In genomic region chr4:116048130-116048920, GRCm38 (mm10) we compare ENCODE assay signal across 14 mouse cellular contexts. TPM values are rescaled to one million over a fixed set of nuclear protein-coding genes. Genes with fewer than 3 reads are reported as not detected.
DNase-seq lines count a peak whose midpoint lies in the region; ATAC-seq and TF ChIP-seq lines count a peak whose summit lies in the region.
"Had no signal": no experiment of that assay in that cellular context is flagged by ENCODE, and none has a peak within 500 bp of the region (broad histone marks: within the 10 kb centered on the region; RNA-seq: fewer than 3 reads in every experiment).

No protein-coding gene starts in this region.

- TF ChIP-seq RAD21 in MEL (IDR thresholded peaks at IDR 0.05; ENCODE audit: low read depth, low read length), result no peak

- peaks cover 0 to 23% of the 10 kb centered on the region in 2 experiments; a peak in 2 of 4 replicates for H3K36me3 ChIP-seq in MEL (ENCODE audit: control insufficient read depth in 1 of 2, insufficient read depth in 2 of 2, low read length in 2 of 2)
- H3K36me3 ChIP-seq in lung, embryonic 16.5 days (ENCODE audit: control insufficient read depth, insufficient read depth, low read length), result peaks cover 2% of the 10 kb centered on the region; the same call in 1 of the 2 replicates
- H3K36me3 ChIP-seq: hindbrain, embryonic 15.5 days had no signal

- ATAC-seq in lung, embryonic 16.5 days (ENCODE audit: low read depth), result peak; percentile 92

- no peaks in the 10 kb centered on the region for H3K9me3 ChIP-seq in MEL (replicated peaks; ENCODE audit: insufficient read depth, low read length)
- no peaks in the 10 kb centered on the region for H3K9me3 ChIP-seq in lung, embryonic 16.5 days (ENCODE audit: control insufficient read depth, low read length)
- H3K9me3 ChIP-seq: embryonic facial prominence, embryonic 12.5 days; hindbrain, embryonic 15.5 days; kidney, embryonic 15.5 days; megakaryocyte, embryonic 14.5 days had no signal

- no peaks in the 10 kb centered on the region; the same call in 1 of the 2 replicates for H3K79me2 ChIP-seq in MEL (ENCODE audit: control insufficient read depth, insufficient read depth, low read length, poor library complexity)

- no peak for TF ChIP-seq POLR2A in MEL (IDR thresholded peaks at IDR 0.05; ENCODE audit: control insufficient read depth in 1 of 2, insufficient read depth in 1 of 2, low read depth in 1 of 2, low read length in 2 of 2, poor library complexity in 1 of 2)

- WGBS in lung, embryonic 16.5 days, result 47% methylated on average over 7 of the region's 7 CpGs

- no peak for TF ChIP-seq EP300 in MEL (IDR thresholded peaks at IDR 0.05; ENCODE audit: low read depth in 1 of 2, low read length in 2 of 2)

- TF ChIP-seq CTCF in MEL (IDR thresholded peaks at IDR 0.05 in 2 of 3, conservative IDR thresholded peaks at IDR 0.05 in 1 of 3; ENCODE audit: control insufficient read depth in 1 of 3, insufficient read depth in 1 of 3, low read depth in 2 of 3, low read length in 3 of 3, poor library complexity in 1 of 3, severe bottlenecking in 1 of 3), result no peak

- peaks cover 24% of the 10 kb centered on the region in 2 experiments for H3K4me1 ChIP-seq in MEL (ENCODE audit: control insufficient read depth in 1 of 2, insufficient read depth in 2 of 2, low read length in 2 of 2)
- peaks cover 21% of the 10 kb centered on the region for H3K4me1 ChIP-seq in lung, embryonic 16.5 days (replicated peaks; ENCODE audit: control insufficient read depth, insufficient read depth, low read length)

- DNase-seq in cerebellum, postnatal 14 days, result peak; percentile 22 to 35
- no peak for DNase-seq in cerebellum, adult 11-12 months
- no peak for DNase-seq in MEL (ENCODE audit: low read depth, low spot score)
- peak; percentile 41 for DNase-seq in gastrocnemius, postnatal 10 days
- no peak for DNase-seq in thymus, postnatal 14 days
- no peak for DNase-seq in spleen, adult 12 weeks (ENCODE audit: low spot score)
- no peak for DNase-seq in frontal cortex, postnatal 36 days (ENCODE audit: low spot score in 2 of 2)
- DNase-seq: cerebellum, adult 9-11 months had no signal

- no peak overlapping the region for H3K27ac ChIP-seq in MEL (ENCODE audit: control insufficient read depth, low read depth, low read length)
- H3K27ac ChIP-seq in lung, embryonic 16.5 days (ENCODE audit: low read length), result peak overlapping the region; percentile 72
- H3K27ac ChIP-seq: embryonic facial prominence, embryonic 12.5 days; hindbrain, embryonic 15.5 days; kidney, embryonic 15.5 days; layer of hippocampus, adult 2 months had no signal

- no peak overlapping the region for H3K9ac ChIP-seq in MEL (ENCODE audit: control insufficient read depth, low read depth, low read length, poor library complexity, severe bottlenecking)
- H3K9ac ChIP-seq in lung, embryonic 16.5 days (ENCODE audit: low read length), result no peak overlapping the region
- H3K9ac ChIP-seq: embryonic facial prominence, embryonic 12.5 days; hindbrain, embryonic 15.5 days; kidney, embryonic 15.5 days had no signal

- H3K4me2 ChIP-seq in lung, embryonic 16.5 days (ENCODE audit: low read depth, low read length), result no peak overlapping the region
- H3K4me2 ChIP-seq: embryonic facial prominence, embryonic 12.5 days; hindbrain, embryonic 15.5 days; kidney, embryonic 15.5 days had no signal

- H3K4me3 ChIP-seq in MEL (ENCODE audit: control insufficient read depth in 1 of 2, insufficient read depth in 1 of 2, low read depth in 2 of 2, low read length in 2 of 2), result no peak overlapping the region
- H3K4me3 ChIP-seq in lung, embryonic 16.5 days (ENCODE audit: low read length), result no peak overlapping the region
- H3K4me3 ChIP-seq: embryonic facial prominence, embryonic 12.5 days; hindbrain, embryonic 15.5 days; kidney, embryonic 15.5 days; layer of hippocampus, adult 2 months; megakaryocyte, embryonic 14.5 days had no signal

- H3K27me3 ChIP-seq in MEL (ENCODE audit: control insufficient read depth in 1 of 2, insufficient read depth in 2 of 2, low read length in 2 of 2), result no peaks in the 10 kb centered on the region
- no peaks in the 10 kb centered on the region for H3K27me3 ChIP-seq in lung, embryonic 16.5 days (ENCODE audit: control insufficient read depth, insufficient read depth, low read depth, low read length)
- H3K27me3 ChIP-seq: embryonic facial prominence, embryonic 12.5 days; hindbrain, embryonic 15.5 days; kidney, embryonic 15.5 days; megakaryocyte, embryonic 14.5 days had no signal

TF ChIP-seq in MEL, 35 proteins besides CTCF, POLR2A, EP300 and RAD21:
- TF ChIP-seq ETS1 (IDR thresholded peaks at IDR 0.05; ENCODE audit: low read depth, low read length) (peak; percentile 25; the same call in 1 of the 2 replicates), GATA1 (IDR thresholded peaks at IDR 0.05; ENCODE audit: low read depth, low read length) (0 out of 2 replicates have a peak, but pooled peaks have one; percentile 16), HCFC1 (IDR thresholded peaks at IDR 0.05; ENCODE audit: low read depth, low read length) (no peak), USF1 (IDR thresholded peaks at IDR 0.05; ENCODE audit: low read depth, low read length) (peak; percentile 76; the same call in 1 of the 2 replicates)

RNA-seq across cellular contexts. Expression of gene Nsun4, which starts 5.4 kb away (rescaled TPM):
- 13.6 and 14.9 TPM in 2 replicates for total RNA-seq in MEL (2012; rRNA removed)
- 10 to 100 TPM in 1 of 2 experiments, not detected in 1; 11.8 TPM for polyA plus RNA-seq in MEL (2012; ENCODE audit: insufficient read depth in 1 of 2, insufficient read length in 2 of 2, low read depth in 1 of 2, low replicate concordance in 2 of 2, missing spikeins in 1 of 2)
- total RNA-seq in gastrocnemius, postnatal 10 days (2021), result 10 to 100 TPM; 12.4 to 12.9 TPM
- 25.9 and 28.2 TPM in 2 replicates for polyA plus RNA-seq in lung, embryonic 16.5 days (2015; fragmentation: Nextera tagmentation; extraction: Ambion mirVana)

RNA-seq across cellular contexts. Expression of gene Uqcrh, which starts 26.5 kb away (rescaled TPM):
- total RNA-seq in MEL (2012; rRNA removed), result 444 and 529 TPM in 2 replicates
- polyA plus RNA-seq in MEL (2012; ENCODE audit: insufficient read depth in 1 of 2, insufficient read length in 2 of 2, low read depth in 1 of 2, low replicate concordance in 2 of 2, missing spikeins in 1 of 2), result 100 to 1,000 TPM; 392 to 414 TPM
- 100 to 1,000 TPM; 741 to 954 TPM for total RNA-seq in gastrocnemius, postnatal 10 days (2021)
- 487 and 499 TPM in 2 replicates for polyA plus RNA-seq in lung, embryonic 16.5 days (2015; fragmentation: Nextera tagmentation; extraction: Ambion mirVana)

RNA-seq across cellular contexts. Expression of gene Lrrc41, which starts 26.7 kb away (rescaled TPM):
- total RNA-seq in MEL (2012; rRNA removed), result 52.8 and 64.4 TPM in 2 replicates
- 10 to 100 TPM in 1 of 2 experiments, not detected in 1; 73.3 TPM for polyA plus RNA-seq in MEL (2012; ENCODE audit: insufficient read depth in 1 of 2, insufficient read length in 2 of 2, low read depth in 1 of 2, low replicate concordance in 2 of 2, missing spikeins in 1 of 2)
- total RNA-seq in gastrocnemius, postnatal 10 days (2021), result 10 to 100 TPM; 26.8 to 31.2 TPM
- polyA plus RNA-seq in lung, embryonic 16.5 days (2015; fragmentation: Nextera tagmentation; extraction: Ambion mirVana), result 68.9 and 70.9 TPM in 2 replicates

RNA-seq across cellular contexts. Expression of gene Faah, which starts 30.6 kb away (rescaled TPM):
- 7.5 and 10.8 TPM in 2 replicates for total RNA-seq in MEL (2012; rRNA removed)
- polyA plus RNA-seq in MEL (2012; ENCODE audit: insufficient read depth in 1 of 2, insufficient read length in 2 of 2, low read depth in 1 of 2, low replicate concordance in 2 of 2, missing spikeins in 1 of 2), result 10 to 100 TPM in 1 of 2 experiments, not detected in 1; 22.2 TPM
- under 1 TPM; 0.68 to 0.75 TPM for total RNA-seq in gastrocnemius, postnatal 10 days (2021)
- polyA plus RNA-seq in lung, embryonic 16.5 days (2015; fragmentation: Nextera tagmentation; extraction: Ambion mirVana), result 11.0 and 12.1 TPM in 2 replicates

Comparison
In these comparisons a context has a peak if more than half of its experiments do, and no peak if none do; other contexts are left out.
1. DNase-seq: peak in cerebellum, postnatal 14 days (2 of 2) and gastrocnemius, postnatal 10 days (single experiment); none in cerebellum, adult 11-12 months (single experiment), MEL (single experiment), thymus, postnatal 14 days (single experiment), spleen, adult 12 weeks (single experiment) and frontal cortex, postnatal 36 days (0 of 2).